Mouse (Mus musculus) midbrain, embryonic 12.5 days (tissue): ENCODE measurements at regions not wholly inside any gene's neighbourhood (a gene's known extent, or its start where the extent isn't known, plus 50 kb on each side); places are given as distances from the start of the nearest gene placed in this dataset.

ENCODE experiments used
- ATAC-seq: fragments of 200-750 bp; cut with Nextera tagmentation; 2 replicates; pipeline ENCODE4 v1.8.0; 2017; ENCODE audit warnings: low read depth, moderate TSS enrichment, moderate library complexity; ENCODE audit not compliant: low FRiP score
- H3K27ac ChIP-seq: fragments of 300-500 bp; sonication (generic); replicated peaks from 2 replicates; pipeline ENCODE4 v1.5.1; 2016; ENCODE audit warnings: mild to moderate bottlenecking
- H3K27me3 ChIP-seq: fragments of 300-500 bp; sonication (generic); 2 replicates; pipeline ENCODE4 v1.6.1; 2016; ENCODE audit warnings: mild to moderate bottlenecking
- H3K36me3 ChIP-seq: fragments of 300-500 bp; sonication (generic); 2 replicates; pipeline ENCODE4 v1.6.1; 2016
- H3K4me1 ChIP-seq: fragments of 300-500 bp; sonication (generic); 2 replicates; pipeline ENCODE4 v1.6.1; 2016
- H3K4me2 ChIP-seq: fragments of 300-500 bp; sonication (generic); replicated peaks from 2 replicates; pipeline ENCODE4 v1.6.1; 2016; ENCODE audit warnings: mild to moderate bottlenecking, moderate library complexity
- H3K4me3 ChIP-seq: fragments of 300-500 bp; sonication (generic); 2 replicates; pipeline ENCODE4 v1.5.1; 2016; ENCODE audit warnings: mild to moderate bottlenecking
- H3K9ac ChIP-seq: fragments of 300-500 bp; sonication (generic); replicated peaks from 2 replicates; pipeline ENCODE4 v1.6.1; 2016; ENCODE audit warnings: mild to moderate bottlenecking, moderate library complexity
- H3K9me3 ChIP-seq: fragments of 300-500 bp; sonication (generic); 2 replicates; pipeline ENCODE4 v1.6.1; 2016; ENCODE audit warnings: mild to moderate bottlenecking
- WGBS: fragments of 180-500 bp; shearing (Covaris S2); methylation state at CpG from one replicate; pipeline ENCODE4 v1.1.7; 2016; 5-methylcytosine and 5-hydroxymethylcytosine counted together

- ATAC-seq: 0 out of 2 replicates have a peak, but pooled peaks have one; percentile 55
- H3K4me2 ChIP-seq: no peak overlapping the region
- no peak overlapping the region for H3K27ac ChIP-seq
- H3K9ac ChIP-seq: no peak overlapping the region
- 40% methylated on average over 6 of the region's 6 CpGs for WGBS
- no peaks in the 10 kb centered on the region for H3K36me3 ChIP-seq
- H3K9me3 ChIP-seq: no peaks in the 10 kb centered on the region
- H3K27me3 ChIP-seq: no peaks in the 10 kb centered on the region
- no peaks in the 10 kb centered on the region for H3K4me1 ChIP-seq
- H3K4me3 ChIP-seq: no peak overlapping the region
Measured at GRCm38 (mm10) chr3:151001881-151002412, 435.7 kb upstream of the Adgrl4 start.

DNA sequence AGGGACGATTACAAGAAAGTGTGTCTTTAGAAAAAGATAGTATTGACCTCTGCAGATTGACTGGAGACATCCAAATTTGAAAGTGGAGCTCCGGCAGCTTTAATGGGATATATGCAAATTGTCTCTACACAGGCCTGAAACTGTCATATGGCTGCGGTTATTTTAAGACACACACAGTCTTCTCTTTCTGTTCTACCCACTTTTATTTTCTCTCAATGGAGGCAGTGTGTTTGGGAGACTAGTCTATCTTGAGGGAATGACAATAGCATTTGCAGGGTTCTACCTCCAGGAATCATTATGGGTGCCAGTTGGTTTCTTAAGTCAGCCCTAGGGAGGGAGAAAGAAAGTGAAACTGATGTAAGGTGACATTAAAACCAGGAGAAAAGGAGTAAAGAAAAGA, 434.2 kb upstream of the Adgrl4 start:
- H3K27me3 ChIP-seq: no peaks in the 10 kb centered on the region
- H3K4me1 ChIP-seq: no peaks in the 10 kb centered on the region
- ATAC-seq: no peak
- H3K4me2 ChIP-seq: no peak overlapping the region
- H3K9me3 ChIP-seq: no peaks in the 10 kb centered on the region
- 77% methylated on average over 3 of the region's 3 CpGs for WGBS
- H3K27ac ChIP-seq: no peak overlapping the region
- no peaks in the 10 kb centered on the region for H3K36me3 ChIP-seq
- H3K9ac ChIP-seq: no peak overlapping the region
- no peak overlapping the region for H3K4me3 ChIP-seq

- H3K27me3 ChIP-seq: no peaks in the 10 kb centered on the region
- whole genome bisulfite sequencing: 78% methylated on average over 6 of the region's 6 CpGs
- H3K4me2 ChIP-seq: no peak overlapping the region
- H3K9ac ChIP-seq: no peak overlapping the region
- no peaks in the 10 kb centered on the region for H3K36me3 ChIP-seq
- H3K4me1 ChIP-seq: no peaks in the 10 kb centered on the region
- H3K27ac ChIP-seq: no peak overlapping the region
- ATAC-seq: no peak
- no peaks in the 10 kb centered on the region for H3K9me3 ChIP-seq
- H3K4me3 ChIP-seq: no peak overlapping the region
Measured at GRCm38 (mm10) chr3:151003990-151004389, 433.7 kb upstream of the Adgrl4 start.

DNA sequence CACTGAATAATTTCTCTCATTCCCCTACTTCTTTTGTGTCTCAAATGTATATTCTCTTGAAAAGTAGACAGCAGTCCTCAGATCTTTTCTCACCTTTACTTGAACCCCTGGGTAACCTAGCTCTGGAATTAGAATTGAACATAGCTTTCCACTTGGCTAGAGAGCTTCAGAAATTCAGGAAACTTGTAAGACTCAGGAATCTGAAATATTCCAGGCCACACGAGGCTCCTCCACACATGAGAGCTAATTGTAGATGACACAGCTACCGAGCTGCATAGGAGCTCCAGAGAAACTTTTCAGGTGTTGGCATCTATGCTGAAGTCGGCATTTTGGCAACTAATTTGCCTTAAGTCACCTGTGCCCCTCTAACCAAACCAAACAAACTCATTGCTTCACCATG, 417.7 kb upstream of the Adgrl4 start:
- ATAC-seq: no peak
- Histone ChIP-seq H3K9ac (no peak overlapping the region), H3K4me2 (no peak overlapping the region), H3K27me3 (no peaks in the 10 kb centered on the region), H3K4me3 (no peak overlapping the region), H3K27ac (no peak overlapping the region), H3K4me1 (no peaks in the 10 kb centered on the region), H3K9me3 (no peaks in the 10 kb centered on the region), H3K36me3 (no peaks in the 10 kb centered on the region)
- WGBS: 75% methylated on average over 3 of the region's 3 CpGs

DNA sequence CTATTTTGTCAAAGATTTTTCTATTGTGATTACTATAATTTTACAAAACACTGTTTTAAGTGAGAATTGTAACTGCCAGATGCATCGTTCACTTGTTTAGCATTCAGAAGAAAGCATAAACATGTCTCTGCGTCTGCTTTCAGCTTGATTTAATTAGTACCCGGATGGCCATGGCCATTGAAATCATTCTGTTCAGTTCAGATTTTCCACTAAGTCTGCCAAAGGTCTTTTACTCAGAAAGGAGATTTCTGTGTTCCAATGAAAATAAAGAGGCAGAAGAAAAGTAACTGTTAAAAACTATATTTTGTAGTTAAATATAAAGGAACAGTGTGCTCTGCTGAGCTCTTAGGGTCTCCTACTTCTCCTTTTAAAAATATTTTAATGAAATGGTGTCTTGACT, 380.2 kb upstream of the Adgrl4 start:
- H3K27me3 ChIP-seq: no peaks in the 10 kb centered on the region
- 85% methylated on average over 3 of the region's 3 CpGs for WGBS
- H3K36me3 ChIP-seq: no peaks in the 10 kb centered on the region
- H3K4me3 ChIP-seq: no peak overlapping the region
- no peaks in the 10 kb centered on the region for H3K4me1 ChIP-seq
- H3K27ac ChIP-seq: no peak overlapping the region
- no peak overlapping the region for H3K9ac ChIP-seq
- H3K4me2 ChIP-seq: no peak overlapping the region
- no peak for ATAC-seq
- no peaks in the 10 kb centered on the region for H3K9me3 ChIP-seq

GRCm38 (mm10) chr3:151072322-151072721, 365.4 kb upstream of the Adgrl4 start:
- Histone ChIP-seq H3K27me3 (no peaks in the 10 kb centered on the region), H3K36me3 (no peaks in the 10 kb centered on the region), H3K9me3 (no peaks in the 10 kb centered on the region), H3K4me1 (no peaks in the 10 kb centered on the region), H3K9ac (no peak overlapping the region), H3K4me2 (no peak overlapping the region), H3K27ac (no peak overlapping the region), H3K4me3 (no peak overlapping the region)
- peak; percentile 84; the same call in 1 of the 2 replicates for ATAC-seq

DNA sequence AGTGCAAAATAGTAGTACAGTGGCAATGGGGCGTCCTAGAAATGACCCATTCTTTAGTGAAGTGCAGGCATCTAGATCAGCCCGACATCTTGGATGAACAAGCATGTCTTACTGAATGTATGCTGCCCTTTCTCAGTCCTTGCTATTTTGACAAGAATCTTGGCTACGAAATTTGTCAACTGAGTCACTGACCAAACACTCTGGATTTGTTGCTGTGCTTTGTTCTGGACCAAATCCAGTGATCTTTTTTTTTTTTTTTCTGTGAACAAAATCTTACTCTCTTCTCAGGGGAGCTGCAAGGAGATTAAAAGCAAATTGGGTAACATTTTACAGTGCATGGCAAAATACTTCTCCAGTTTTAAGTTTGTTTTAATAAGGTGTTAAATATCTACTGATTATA, 320.9 kb upstream of the Adgrl4 start:
- no peaks in the 10 kb centered on the region for H3K9me3 ChIP-seq
- H3K36me3 ChIP-seq: no peaks in the 10 kb centered on the region
- no peak overlapping the region for H3K4me2 ChIP-seq
- no peaks in the 10 kb centered on the region for H3K27me3 ChIP-seq
- no peak overlapping the region for H3K27ac ChIP-seq
- 52% methylated on average over 3 of the region's 3 CpGs for WGBS
- H3K9ac ChIP-seq: no peak overlapping the region
- H3K4me1 ChIP-seq: no peaks in the 10 kb centered on the region
- H3K4me3 ChIP-seq: no peak overlapping the region
- ATAC-seq: no peak

DNA sequence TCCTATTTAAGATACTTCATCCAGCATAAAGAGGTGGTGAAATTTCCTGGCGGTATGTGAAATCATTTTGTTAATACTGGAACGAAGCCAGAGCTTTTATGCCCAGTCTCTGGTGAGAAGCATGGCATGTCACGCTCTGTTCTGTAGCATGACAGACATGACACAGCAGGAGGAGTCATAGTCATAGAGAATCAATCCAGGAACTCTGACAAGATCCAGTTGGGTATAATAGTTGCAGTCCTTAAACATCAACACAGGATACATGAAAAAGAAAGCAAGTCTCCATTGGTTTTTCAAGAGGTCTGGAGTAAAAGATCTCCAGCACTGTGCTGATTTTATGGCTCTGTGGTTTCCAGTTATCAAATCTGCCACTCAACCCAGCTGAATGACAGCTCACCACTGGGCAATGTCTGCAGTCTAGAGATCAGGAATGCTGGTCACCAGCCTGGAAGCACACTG, 320.1 kb upstream of the Adgrl4 start:
- ATAC-seq: peak; percentile 92
- Histone ChIP-seq H3K9me3 (no peaks in the 10 kb centered on the region), H3K4me2 (no peak overlapping the region), H3K4me3 (no peak overlapping the region), H3K27ac (no peak overlapping the region), H3K36me3 (no peaks in the 10 kb centered on the region), H3K4me1 (no peaks in the 10 kb centered on the region), H3K27me3 (no peaks in the 10 kb centered on the region), H3K9ac (no peak overlapping the region)
- 40% methylated on average over 3 of the region's 3 CpGs for WGBS

GRCm38 (mm10) chr3:151124131-151124530, 313.6 kb upstream of the Adgrl4 start:
- H3K4me1 ChIP-seq: no peaks in the 10 kb centered on the region
- H3K9ac ChIP-seq: no peak overlapping the region
- no peaks in the 10 kb centered on the region for H3K36me3 ChIP-seq
- no peaks in the 10 kb centered on the region for H3K27me3 ChIP-seq
- H3K27ac ChIP-seq: no peak overlapping the region
- 73% methylated on average over 5 of the region's 5 CpGs for WGBS
- no peak for ATAC-seq
- H3K4me3 ChIP-seq: no peak overlapping the region
- H3K9me3 ChIP-seq: no peaks in the 10 kb centered on the region
- no peak overlapping the region for H3K4me2 ChIP-seq

DNA sequence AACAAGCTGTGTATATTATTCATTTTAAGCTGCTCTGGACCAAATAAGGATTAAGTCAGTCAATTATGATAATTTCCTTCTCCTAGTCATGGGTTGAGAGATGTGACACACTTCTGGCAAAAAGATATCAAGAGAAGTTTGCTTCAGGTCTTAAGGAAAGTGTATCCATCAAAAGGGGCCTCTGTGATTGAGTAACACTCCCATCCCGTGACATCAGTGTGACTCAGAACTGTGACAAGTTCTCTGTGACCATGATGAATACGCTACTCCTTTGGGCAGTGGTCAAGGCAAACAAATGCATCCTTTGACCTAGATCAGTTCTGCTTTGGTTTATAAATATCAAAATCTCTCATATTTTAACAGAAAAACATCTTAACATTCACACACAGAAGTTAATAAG, 290.8 kb upstream of the Adgrl4 start:
- ATAC-seq: no peak
- no peak overlapping the region for H3K9ac ChIP-seq
- H3K4me3 ChIP-seq: no peak overlapping the region
- no peaks in the 10 kb centered on the region for H3K27me3 ChIP-seq
- no peak overlapping the region for H3K4me2 ChIP-seq
- H3K27ac ChIP-seq: no peak overlapping the region
- no peaks in the 10 kb centered on the region for H3K36me3 ChIP-seq
- 91% methylated on average over 2 of the region's 2 CpGs for WGBS
- H3K9me3 ChIP-seq: no peaks in the 10 kb centered on the region
- H3K4me1 ChIP-seq: no peaks in the 10 kb centered on the region

- Histone ChIP-seq H3K36me3 (no peaks in the 10 kb centered on the region), H3K27me3 (no peaks in the 10 kb centered on the region), H3K9ac (no peak overlapping the region), H3K9me3 (no peaks in the 10 kb centered on the region), H3K4me2 (no peak overlapping the region), H3K27ac (no peak overlapping the region), H3K4me3 (no peak overlapping the region), H3K4me1 (no peaks in the 10 kb centered on the region)
- no peak for ATAC-seq
- whole genome bisulfite sequencing: 15% methylated on average over 4 of the region's 4 CpGs
Measured at GRCm38 (mm10) chr3:151153340-151153739, 284.3 kb upstream of the Adgrl4 start.

DNA sequence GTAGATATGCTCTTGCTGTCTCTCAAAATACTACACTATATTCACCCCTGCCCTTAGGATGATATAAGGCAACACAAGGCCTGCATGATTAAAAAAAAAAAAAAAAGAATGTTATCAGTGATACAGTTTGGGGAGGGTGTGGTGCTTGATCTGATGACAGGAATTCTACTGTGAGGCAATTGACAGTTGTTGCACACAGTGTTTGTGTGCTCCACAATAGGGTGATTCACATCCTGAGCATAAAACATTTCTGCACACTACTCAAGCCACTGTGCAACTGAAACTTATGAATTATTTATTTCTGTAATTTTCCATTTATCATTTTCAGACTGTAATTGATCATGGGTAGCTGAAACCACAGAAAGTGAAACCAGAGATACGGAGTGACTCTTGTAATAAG, 277.2 kb upstream of the Adgrl4 start:
- ATAC-seq: no peak
- WGBS: 88% methylated on average over 1 of the region's 1 CpGs
- Histone ChIP-seq H3K9ac (no peak overlapping the region), H3K4me1 (no peaks in the 10 kb centered on the region), H3K36me3 (no peaks in the 10 kb centered on the region), H3K9me3 (no peaks in the 10 kb centered on the region), H3K4me3 (no peak overlapping the region), H3K27me3 (no peaks in the 10 kb centered on the region), H3K4me2 (no peak overlapping the region), H3K27ac (no peak overlapping the region)

DNA sequence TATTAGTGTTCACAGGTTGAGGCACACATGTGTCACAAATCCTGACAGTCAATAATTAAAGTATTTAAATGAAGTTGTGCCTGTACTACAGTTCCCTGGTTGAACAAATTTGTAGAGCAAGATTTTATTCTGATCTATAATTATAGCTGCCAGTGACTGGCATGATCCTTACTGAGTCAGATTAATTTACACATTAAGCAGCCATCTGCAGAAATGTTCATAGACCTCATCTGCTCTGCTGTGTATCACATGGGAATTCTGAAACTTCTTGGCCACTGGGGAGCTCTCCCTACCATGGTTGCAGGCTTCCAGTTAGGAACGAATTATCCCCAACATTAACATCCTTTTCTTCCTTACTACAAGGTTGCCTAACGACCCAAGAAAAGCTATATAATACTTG, 255.6 kb upstream of the Adgrl4 start:
- H3K4me3 ChIP-seq: no peak overlapping the region
- 66% methylated on average over 2 of the region's 2 CpGs for WGBS
- no peak for ATAC-seq

More for the DNA sequence above, 255.6 kb upstream of the Adgrl4 start:
- no peaks in the 10 kb centered on the region for H3K36me3 ChIP-seq
- no peak overlapping the region for H3K27ac ChIP-seq
- no peaks in the 10 kb centered on the region for H3K4me1 ChIP-seq
- no peak overlapping the region for H3K9ac ChIP-seq
- H3K27me3 ChIP-seq: no peaks in the 10 kb centered on the region
- no peaks in the 10 kb centered on the region for H3K9me3 ChIP-seq
- no peak overlapping the region for H3K4me2 ChIP-seq
